Mouse (Mus musculus) adrenal gland, adult 10 weeks (tissue): Measurements from ENCODE around the gene Map3k6. TPM values are rescaled to one million over a fixed set of nuclear protein-coding genes. Genes with fewer than 3 reads are reported as not detected.

ENCODE experiments used
- polyA plus RNA-seq: library from polyadenylated mRNA; stranded (reverse); fragments of 350-450 nt; fragmentation: Illumina TruSeq; extraction: RNeasy Lipid Tissue Mini Kit (QIAGEN cat#74804); gene quantifications from one replicate; pipeline ENCODE4 v1.2.3, GENCODE M21; 2014; ENCODE audit warnings: low read depth, low replicate concordance

Map3k6 gene
- polyA plus RNA-seq, result 1.0 TPM

DNA sequence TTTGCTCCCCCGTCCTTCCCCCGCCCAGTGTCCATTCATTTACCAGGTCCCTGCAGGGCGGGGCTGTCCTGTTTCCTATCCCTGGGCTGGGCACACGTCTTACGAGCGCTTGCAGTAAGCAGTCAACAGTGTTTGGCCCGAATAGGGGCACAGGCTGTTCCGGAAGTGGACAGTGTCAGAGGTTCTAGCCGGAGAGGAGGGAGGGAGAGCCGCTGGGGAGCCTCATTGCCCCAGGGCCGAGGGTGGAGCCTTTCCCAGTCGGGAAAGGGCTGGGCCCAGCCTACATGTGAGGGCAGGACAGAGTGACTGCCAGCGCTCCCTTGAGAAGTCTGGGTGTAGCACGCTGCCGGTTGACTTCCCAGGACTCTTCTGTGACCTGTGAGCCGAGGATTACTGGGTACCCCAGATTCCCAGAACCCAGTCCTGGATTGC is at the start of gene Map3k6:
Gene Map3k6 (plus strand): TSS at position 329 of the 432 bp plus-strand sequence.

DNA sequence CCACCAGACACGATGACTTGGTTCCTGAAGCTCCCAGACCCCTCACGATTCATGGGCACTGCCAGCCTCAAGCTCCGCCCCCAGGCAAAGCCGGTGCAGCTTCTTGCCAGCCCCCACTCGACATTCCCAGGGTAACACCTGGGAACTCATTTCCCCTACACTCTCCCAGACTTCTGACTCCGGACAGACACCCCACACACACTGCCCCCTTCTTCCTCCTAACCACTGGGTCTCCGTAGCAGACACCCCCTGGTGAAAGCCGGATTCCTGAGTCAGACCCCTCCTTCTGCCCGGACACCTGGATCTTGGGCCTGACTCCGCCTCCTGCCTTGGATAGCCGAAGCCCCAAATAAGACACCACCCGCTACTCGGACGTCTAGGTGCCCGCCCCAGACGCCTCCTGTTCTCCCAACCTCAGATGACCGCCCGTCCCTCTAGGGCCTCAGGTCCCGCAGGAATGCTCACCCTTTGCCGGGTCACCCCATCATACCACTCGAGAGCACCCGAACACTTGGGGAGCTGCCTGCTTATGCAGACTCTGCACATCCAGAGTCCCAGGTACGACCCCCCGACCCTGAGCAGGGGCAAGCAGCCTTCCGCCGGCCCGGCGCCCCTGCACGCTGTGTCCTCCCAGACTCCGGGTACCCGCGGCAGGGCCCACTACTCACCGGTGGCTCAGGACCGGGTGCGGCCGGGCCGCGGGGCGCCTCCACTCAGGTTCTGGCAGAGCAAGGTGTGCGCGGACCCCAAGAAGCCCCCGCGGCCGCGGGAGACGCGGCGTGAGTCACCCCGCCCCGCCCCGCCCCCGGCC is 28.7 kb upstream of the Map3k6 start, which contains the start of the genes Cd164l2 and Gpr3:
Gene Cd164l2 (plus strand): TSS at position 381 of the 811 bp plus-strand sequence.
Gene Gpr3 (minus strand): TSS at position 786 of the 811 bp plus-strand sequence.

DNA sequence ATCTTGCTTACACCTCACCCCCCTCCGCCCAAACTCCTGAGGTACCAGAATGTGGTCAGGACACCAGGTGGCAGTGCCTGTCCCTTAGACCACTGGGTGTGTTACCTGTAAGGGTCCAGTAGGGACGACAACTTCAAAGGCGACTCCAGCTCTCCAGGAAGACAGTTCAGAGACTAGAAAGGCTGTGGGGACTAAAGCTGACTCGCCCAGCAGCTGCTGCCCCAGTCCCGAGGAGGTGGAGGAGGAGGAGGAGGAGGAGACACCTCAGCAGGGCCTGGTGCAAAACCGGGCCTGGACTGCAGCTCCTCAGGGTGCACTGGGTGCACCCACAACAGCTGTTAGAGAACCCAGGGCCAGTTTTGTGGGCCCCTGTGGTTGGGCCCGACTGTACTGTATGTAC is 22.3 kb downstream of the Map3k6 start, which contains the start of gene Sytl1:
Gene Sytl1 (minus strand): TSS at position 232 of the 400 bp plus-strand sequence.

DNA sequence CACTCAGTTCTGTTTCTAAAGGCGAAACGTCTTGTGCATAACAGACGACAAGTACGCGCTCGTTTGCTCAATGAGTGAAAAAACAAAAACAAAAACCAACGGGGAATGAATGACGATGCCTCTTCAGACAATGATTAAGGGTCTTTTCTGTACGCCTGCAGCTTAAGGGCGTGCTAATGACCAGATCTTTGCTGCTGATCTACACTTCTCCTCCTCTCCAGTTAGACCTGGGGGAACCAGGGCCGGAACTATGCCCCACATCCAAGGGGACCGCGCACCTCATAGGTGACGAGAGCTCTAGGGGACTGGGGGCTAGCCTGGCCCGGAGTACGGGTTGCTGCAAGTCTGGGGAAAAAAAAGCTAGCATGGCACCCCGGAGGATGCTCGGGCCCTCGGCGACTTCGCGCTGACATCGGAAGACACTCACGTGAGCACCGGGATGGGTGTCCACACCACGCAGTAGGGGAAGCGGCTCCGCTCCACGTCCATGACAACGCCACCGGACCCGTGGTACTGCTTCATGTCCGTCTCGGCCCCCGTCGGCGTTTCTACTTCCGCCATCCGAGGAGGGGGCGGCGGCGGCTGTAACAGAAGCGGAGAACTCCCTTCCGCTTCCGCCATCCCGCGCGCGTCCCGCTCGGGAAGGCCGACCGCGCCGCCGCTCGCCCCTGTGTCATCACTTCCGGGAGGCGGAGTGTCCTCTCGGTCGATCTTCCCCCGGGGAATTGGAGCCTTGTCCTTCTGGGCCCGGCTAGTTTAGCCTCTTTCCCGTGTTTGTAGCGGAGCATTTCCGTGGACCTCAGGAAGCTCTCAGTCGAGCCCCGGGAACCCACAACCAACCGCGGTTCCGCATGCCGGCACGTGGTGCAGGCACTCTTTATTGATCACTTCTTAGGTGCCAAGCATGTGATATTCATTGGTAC is 36.7 kb downstream of the Map3k6 start, which contains the start of gene Tmem222:
Gene Tmem222 (minus strand): TSS at position 689 of the 923 bp plus-strand sequence.

Other genes with a start within 250 kb of the Map3k6 start
- gene Ahdc1, start 229.6 kb upstream of the Map3k6 start, polyA plus RNA-seq, result 9.5 TPM
- gene Wasf2, start 110.3 kb upstream of the Map3k6 start, polyA plus RNA-seq, result 124 TPM
- not detected for gene Cd164l2, start 28.7 kb upstream of the Map3k6 start, polyA plus RNA-seq
- gene Gpr3, start 28.3 kb upstream of the Map3k6 start, polyA plus RNA-seq, result not detected
- not detected for gene Sytl1, start 22.3 kb downstream of the Map3k6 start, polyA plus RNA-seq
- 2.5 TPM for gene Tmem222, start 37.0 kb downstream of the Map3k6 start, polyA plus RNA-seq
- 2.6 TPM for gene Wdtc1, start 112.7 kb downstream of the Map3k6 start, polyA plus RNA-seq
- gene Slc9a1, start 128.9 kb downstream of the Map3k6 start, polyA plus RNA-seq, result 3.6 TPM
- gene Tent5b, start 239.3 kb downstream of the Map3k6 start, polyA plus RNA-seq, result not detected